Mouse (Mus musculus) urinary bladder, adult 2 months (tissue): Measurements from ENCODE around the gene Tgfbr3. TPM values are rescaled to one million over a fixed set of nuclear protein-coding genes. Genes with fewer than 3 reads are reported as not detected.

Experiments
- DNase-seq: peaks from one replicate; pipeline ENCODE4 v3.0.0; 2022; ENCODE audit warnings: low spot score
- polyA plus RNA-seq: library from polyadenylated mRNA; depleted of rRNA; stranded (reverse); fragments of >200 nt; gene quantifications from 2 replicates; pipeline ENCODE4 v1.2.3, GENCODE M21; 2012

Tgfbr3 gene
- polyA plus RNA-seq, 1 experiment, result 42.5 TPM

DNA sequence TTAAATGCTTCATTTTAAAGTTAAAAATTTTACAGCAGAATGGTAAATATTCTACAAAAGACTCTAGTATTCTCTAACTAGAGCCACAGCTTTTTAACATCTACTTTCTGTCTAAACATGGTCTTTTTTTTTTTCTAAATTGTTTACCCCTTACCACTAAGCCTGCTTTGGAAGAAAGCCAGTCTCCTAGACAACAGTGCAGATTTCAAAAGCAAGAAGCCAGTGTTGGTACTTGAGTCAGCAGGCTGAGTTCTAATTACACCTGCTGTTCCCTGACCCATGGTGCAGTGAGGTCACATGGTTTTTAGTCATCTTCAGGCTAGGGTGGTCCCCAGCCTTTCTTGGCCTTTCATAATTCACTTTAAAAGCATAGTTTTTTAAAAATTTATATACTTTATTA, 115.2 kb downstream of the Tgfbr3 start:
- DNase-seq, result no peak

DNA sequence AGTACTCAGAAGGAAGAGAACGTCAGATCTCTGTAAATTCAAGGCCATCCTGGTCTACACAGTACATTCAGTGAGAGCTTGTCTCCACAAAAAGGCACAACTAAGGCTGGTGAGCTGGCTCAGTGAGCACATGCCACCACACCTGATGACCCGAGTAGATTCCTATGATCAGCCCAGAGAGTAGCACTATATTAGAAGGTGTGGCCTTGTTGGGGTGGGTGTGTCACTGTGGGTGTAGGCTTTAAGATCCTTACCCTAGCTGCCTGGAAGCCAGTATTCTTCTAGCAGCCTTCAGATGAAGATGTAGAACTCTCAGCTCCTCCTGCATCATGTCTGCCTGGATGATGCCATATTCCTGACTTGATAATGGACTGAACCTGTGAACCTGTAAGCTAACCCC, 115.9 kb downstream of the Tgfbr3 start:
- no peak for DNase-seq

DNA sequence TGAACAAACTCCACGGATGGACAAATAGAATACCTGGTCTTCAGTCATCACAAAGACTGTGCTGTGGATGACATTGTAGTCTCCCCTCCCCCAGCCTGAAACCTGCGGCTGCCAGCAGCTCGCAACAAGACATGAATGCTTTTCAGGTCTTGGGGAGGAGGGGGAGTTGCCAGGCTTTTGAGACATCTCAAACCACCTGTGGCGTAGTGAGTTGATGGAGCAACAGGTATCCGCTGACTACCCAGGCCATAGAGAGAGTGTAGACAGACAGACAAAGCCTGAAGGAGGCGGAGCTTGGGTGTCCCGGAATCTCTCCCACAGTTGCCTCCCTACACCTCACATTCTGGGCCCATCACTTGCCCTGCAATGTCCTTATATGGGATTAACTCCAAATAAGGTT, 117.6 kb downstream of the Tgfbr3 start:
- DNase-seq, result no peak

DNA sequence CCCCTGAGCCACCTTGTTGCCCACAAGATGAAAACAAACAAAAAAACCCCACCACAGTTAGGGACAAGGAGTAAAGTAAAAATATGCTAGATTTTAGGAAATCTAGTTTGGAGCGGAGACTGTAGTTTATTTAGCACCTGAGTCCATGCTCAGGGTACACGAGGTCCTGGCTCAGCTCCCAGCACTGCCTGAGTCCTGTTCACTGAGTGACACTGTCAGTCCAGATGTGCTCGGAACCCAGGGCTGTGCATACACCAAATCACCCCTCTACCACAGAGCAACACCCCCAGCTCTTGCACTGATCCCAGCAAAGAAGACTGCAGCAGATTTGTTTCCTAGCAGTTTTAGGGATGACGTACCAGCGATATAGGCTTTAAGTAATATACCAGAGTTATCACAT, 119.6 kb downstream of the Tgfbr3 start:
- no peak for DNase-seq

DNA sequence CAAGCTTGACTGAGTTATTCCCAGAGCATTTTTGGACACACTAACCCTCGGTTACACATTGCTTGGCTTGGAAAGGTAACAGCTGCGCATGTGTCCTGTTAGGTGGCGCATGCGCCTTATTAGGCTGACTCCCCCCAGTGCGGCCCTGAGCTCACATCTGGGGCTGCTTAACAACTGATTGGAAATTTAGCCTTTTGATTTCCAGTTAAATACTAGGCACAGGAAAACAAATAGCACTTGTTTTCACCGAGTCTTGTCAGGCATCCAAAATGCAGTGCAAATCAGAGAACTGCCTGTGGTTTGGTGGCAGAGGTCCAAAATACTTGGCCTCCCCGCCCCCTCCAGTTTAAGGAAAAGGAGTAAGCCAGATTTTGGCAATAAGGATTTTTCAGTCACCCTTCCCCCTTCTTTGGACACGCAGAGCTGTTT, 121.5 kb downstream of the Tgfbr3 start:
- no peak for DNase-seq

DNA sequence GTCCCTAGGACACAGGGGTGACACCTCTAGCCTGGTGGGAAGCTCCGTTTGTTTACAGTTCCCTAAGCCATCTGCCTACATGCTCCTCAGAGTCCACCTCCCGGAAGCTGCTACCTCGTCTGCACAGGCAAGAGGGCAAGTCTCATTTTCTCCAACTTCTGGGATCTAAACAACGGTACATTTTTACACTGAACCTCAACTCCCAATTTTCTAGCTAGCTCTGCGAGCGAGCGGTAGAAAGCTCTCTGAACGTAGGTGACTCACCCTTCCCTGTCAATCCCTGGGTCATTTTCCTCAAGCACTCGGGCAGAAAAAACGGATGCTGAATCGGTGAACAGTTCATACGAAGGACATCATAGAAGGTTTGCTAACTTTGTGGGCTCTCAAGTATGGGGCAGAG, 122.1 kb downstream of the Tgfbr3 start:
- DNase-seq, result no peak

DNA sequence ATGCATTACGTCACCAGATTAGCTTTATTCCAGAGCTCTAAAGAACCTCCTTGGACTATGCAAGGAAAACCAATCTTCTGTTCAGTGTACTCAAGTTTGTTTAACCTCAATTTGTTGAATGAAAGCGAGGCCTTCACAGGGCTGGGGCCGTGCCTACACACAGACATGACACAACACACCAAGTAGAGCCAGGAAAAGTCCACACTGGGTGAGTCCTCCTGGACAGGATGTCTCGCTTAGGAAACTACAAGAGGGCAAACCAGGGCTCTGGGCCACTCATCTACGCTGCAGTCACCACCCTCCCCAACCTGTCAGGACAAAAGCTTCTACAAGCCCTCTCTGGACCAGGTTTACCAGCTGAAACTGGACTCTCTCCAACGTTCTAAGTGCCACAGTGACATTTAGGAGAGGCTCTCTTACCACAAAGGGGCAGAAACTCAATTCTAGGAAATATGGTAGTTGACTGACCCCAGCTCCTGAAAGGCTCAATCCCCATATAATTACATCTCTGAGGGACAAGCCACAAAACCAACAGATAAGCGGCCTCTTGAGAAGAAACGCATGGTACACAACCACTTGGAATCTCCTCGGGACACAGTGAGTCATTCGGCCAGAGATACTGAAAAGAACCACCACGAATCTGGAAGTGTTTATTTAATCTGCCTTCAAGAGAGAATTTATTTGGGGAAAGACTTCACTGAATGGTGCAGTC, 122.6 kb downstream of the Tgfbr3 start:
- no peak for DNase-seq

DNA sequence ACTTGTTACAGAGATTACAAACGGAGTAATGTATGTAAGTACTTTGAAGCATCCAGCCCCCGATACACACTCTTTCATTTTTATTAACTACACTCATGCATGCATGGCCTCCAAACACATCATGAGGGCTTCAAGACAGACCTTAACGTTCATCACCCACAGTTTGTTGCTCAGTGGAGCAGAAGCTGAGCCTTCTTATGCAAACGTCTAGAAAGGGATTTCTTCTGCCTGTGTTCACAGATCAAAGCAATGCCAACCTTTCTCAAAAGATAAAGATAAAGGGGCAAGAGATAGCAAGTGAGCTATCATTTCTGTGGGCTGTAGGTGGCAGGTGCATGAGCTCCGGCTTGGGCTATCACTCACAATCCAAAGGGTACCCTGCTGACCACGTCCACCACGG, 123.7 kb downstream of the Tgfbr3 start:
- no peak for DNase-seq

DNA sequence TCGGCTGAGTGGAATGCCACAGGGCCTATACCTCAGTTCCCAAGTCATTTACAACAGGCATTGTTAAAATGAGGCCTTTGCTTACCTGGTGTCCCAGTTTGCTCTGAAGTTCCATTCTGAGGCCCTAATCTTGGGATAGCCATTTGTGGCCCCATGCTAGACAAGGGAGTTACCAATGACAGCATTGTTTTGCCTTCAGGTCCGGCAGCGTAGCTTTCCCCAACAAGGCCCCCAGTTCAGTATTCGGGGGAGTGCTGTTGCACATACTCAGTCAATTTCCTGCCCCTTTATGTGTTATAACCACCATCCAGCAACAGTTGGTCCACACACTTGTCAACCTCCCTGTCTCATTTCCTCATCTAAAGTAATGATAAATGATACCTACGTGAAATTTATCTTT, 124.2 kb downstream of the Tgfbr3 start:
- DNase-seq, result no peak

DNA sequence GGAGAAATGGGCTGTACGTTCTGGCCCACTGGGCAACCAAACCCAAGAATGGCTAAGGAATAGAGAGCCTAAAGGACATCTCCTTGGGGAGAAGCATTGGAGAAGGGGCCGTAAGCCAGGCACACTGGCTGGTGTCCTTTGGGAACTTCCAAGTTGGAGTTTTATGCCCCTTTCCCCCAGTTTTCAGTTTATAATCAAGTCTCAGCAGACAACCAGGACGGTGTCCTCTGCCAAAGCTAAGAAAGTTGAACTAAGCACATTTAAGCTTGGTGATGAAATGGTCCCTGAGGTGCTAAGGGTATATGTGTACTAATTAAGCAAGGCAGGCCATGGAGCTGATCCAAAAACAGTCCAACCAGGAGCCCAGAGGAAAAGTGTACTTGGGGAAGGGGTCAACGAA, 124.6 kb downstream of the Tgfbr3 start:
- no peak for DNase-seq

DNA sequence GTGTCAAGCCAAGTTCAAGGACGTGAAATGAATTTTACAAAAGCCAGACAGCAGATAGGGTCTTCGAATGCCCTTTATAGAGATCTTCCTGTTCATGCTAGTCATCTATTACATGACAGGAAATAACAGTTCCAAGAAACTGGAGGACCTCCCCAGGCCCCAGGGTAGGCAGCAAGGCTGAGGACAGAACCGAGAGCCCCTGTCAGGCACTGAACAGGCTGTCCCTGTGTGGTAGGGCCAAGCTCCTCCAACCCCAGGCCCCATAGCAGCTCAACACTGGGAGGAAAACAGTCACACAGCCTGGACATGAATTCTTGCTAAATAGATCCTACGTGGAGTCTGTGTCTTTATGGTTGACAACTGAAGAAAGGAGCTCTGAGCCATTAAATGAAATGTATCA, 125.3 kb downstream of the Tgfbr3 start:
- DNase-seq, result no peak

DNA sequence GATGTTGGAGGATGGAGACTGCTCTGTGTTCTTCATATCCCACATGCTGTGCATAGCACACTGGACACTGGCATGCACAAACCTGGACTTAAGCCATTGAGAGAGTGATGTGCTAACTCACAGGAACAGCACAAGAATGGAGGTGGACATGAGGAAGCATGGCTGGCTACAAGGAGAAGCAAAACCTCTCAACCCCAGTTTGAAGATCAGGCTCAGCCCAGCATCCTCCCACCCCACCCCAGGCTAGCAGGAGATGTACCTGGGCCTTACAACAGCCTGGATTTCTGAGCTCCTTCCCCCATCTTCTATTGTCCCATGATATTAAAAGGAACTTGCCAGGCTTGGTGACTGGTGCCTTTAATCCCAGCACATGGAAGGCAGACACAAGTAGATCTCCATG, 126.1 kb downstream of the Tgfbr3 start:
- DNase-seq, result no peak

DNA sequence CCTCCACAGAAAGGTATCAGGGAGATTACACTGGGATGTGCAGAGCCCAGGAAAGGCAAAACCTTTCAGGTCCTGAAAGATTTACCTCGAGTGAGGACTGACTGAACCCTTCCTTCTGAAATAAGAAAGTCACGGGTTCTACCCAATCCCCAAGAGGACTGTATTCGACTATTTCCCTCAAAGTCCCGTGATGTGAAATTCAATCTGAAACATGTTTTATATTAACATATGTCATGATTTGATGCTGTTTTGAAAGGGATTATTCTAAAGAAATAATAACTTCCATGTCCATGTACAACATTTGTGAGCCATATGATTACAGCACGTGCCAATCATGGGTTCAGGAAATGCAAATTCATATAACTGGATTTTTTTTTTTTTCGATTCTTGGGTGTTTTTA, 126.6 kb downstream of the Tgfbr3 start:
- DNase-seq, result no peak

DNA sequence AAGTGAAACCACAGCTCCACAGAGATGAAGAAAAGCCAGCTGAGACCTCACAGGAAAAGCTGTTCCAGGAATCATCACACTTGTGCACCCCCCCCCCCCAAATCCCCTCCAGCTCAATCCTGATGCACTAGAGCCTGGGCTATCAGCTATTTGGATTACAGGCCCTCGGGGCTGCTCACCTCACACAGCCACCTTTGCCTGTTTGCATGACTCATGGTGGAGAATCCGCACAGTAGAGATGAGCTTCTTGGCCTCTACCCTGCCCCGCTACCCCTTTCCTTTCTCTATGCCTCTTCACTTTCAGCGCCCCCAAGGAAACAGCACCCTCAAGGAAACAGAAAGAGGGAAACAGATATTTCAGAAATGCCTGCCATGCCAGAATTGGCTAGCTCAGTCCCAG, 127.1 kb downstream of the Tgfbr3 start:
- DNase-seq, result no peak

DNA sequence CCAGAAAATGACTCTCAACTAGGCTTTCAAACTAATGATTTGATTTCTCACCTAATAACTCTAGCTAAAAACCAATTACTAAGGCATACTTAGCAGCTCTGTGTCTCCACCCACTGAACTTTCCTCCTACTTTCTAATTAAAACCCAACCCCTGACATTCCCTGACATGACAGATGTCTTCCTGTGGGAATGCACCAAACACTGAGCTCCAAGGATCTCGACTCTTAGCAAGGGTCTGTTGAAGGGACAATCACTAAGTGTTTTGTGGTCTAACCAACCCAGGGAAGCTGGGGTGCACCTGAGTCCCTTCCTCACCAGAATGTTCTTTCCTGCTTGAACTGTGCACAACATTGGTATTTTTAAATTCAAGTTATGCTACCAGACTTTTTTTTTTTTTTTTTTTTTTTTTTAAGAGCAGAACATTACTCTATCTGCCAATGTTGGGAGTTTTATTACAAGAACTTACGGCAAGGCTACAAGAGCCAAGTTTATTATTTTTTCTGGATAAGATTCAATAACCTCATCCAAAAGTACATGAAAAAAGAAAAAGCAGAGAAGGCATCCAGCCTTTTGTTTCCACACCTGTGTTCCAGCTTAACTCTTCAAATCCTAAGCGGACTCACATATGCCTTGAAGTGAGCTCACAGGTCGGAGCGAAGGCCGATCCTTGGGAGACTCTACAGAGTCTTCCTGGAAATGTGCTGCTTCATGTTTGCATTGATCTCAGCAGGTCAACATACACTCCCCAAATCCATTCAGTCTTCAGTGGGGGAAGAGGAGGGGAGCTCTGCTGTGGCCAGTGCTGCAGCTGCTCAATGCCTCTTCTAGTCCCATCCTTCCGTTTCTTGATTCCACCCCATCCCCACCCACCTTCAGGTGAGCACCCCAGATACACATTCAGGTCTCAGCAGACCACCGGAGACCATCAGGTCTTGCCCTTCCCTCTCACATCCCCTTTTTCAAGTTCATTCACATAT, 129.2 kb downstream of the Tgfbr3 start:
- DNase-seq, result no peak

DNA sequence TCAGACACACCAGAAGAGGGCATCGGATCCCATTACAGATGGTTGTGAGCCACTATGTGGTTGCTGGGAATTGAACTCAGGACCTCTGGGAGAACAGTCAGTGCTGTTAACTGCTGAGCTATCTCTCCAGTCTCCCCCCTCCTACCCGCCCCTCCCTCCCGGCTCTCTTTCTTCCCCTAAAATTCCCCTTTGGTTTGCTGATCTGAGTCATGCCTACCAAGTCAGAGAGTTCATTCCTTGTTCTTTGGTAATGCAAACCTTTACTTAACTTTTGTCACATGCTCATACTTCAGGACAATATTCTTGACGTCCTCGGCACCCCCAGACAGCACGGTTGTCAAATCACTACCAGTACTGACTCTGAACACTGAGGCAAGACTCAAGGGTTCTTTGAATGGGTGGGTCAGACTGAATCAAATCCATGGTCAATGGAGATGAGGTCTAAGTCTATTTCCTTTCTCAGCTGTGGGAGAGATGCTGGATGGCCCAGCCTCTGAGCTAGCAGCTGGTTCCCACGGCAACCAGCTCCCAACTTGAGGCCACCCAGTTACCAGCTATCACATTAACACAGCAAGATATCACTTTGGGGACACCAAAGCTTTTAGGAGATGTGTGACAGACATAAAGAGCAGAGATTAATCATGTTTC, 130.8 kb downstream of the Tgfbr3 start:
- DNase-seq, result no peak

DNA sequence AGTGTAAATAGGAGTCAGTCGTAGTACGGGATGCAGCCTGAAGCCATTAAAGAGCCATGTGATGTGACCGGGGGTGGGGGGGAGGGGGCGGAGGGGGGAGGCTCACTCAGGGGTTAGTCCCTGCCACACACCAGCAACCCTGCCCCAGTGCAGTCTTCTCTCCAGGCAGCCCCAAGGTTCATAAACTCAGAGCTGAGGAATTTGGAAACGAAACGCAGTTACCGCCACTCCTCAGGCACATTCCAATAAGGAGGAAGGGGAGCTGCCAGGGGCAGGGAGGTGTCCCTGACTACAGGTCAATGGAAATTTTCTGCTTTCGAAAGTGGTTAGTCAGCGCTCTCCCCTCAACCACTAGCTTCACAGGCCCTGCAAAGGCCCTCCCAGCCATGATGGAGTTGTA, 132.0 kb downstream of the Tgfbr3 start:
- DNase-seq, result no peak

DNA sequence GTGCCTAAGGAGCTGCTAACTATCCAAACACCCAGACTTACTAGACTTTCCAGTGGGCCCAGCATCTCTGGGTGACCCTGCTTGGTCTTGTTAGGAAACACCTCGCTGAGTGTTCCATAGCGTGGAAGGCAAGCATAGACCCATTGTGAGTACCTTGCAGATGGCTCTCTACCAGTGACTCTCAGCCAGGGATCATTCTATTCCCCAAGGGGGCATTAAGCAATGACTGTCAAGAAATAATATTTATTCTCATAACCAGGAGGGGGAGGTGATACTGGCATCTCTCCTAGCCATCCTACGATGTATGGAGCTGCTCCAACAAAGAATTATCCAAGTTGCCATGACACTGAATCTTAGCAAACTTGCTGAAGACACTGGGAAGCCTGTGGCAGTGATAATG, 133.3 kb downstream of the Tgfbr3 start:
- no peak for DNase-seq

DNA sequence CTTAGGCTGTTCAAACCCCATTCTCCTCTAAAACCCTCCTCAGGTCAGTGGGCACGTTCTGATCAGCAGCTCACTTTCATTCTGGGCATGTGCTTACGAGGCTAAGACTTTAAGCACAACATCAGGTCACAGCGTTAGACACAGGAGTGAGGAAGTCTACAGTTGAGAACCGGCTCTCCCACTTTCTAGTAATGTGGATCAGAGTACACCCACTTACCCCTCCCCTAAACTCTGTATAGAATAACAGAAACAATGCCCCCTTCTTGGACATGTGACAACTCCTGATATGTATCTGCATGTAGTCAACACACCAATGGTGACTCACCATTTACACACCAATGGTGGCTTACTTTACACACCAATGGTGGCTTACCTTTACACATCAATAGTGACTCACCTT, 136.4 kb downstream of the Tgfbr3 start:
- DNase-seq, result no peak

DNA sequence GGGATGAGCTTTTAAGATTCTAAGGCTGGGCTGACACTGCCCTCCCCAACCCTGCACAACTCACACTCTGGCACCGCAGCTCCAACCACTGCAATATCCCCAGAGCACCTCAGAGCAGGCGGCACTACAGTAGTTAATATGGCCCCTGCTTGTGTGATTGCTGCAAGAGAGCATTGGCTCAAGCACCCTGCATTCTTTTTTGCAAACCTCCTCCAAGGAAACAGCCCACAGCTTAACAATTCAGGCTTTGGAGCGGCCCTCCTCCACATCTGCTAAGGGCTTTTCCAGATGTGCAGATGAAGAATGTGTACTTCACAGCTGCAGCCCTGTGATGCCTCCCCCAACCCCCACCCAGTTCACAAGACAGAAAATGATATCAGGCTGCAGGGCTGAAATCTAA, 138.1 kb downstream of the Tgfbr3 start:
- no peak for DNase-seq

DNA sequence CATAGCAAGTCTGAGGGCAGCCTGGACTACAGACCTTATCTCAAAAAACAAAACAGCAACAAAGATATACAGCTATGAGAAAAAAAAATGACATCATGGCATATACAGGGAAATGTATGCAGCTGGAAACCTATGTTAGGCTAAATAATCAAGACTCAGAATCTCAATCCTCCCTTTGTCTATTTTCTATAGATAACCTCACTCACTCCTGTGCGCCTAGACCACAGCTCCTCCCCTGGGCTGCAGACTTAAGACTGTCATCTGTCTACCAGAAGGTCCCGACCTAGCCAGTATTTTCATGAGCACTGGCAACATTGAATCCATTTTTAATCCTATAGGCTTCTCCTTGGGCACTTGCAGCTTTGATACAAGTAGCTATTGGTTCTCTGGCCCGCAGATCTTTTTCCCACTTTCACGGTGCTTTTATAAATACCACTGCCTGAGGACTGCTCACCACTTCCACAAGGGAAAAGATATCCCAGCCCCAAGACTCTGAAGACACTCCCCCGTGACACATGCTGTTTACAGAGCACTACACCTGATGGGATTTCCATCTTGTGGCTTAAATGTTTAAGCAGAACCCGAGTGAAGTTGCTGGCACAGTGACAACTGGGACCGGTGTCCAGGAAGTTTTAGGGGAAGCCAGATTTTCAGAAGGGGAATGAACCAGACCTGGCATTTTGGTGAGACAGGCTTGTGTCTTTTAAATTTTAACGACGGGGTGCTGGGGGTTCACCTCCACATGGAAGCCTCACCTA, 138.7 kb downstream of the Tgfbr3 start:
- no peak for DNase-seq
